Mouse (Mus musculus): Measurements from ENCODE around the gene Lgals3bp.

Gene Lgals3bp

GRCm38 (mm10) chr11:118420261-118420660, 18.4 kb upstream of the Lgals3bp start:
- DNase-seq, result no peak

DNA sequence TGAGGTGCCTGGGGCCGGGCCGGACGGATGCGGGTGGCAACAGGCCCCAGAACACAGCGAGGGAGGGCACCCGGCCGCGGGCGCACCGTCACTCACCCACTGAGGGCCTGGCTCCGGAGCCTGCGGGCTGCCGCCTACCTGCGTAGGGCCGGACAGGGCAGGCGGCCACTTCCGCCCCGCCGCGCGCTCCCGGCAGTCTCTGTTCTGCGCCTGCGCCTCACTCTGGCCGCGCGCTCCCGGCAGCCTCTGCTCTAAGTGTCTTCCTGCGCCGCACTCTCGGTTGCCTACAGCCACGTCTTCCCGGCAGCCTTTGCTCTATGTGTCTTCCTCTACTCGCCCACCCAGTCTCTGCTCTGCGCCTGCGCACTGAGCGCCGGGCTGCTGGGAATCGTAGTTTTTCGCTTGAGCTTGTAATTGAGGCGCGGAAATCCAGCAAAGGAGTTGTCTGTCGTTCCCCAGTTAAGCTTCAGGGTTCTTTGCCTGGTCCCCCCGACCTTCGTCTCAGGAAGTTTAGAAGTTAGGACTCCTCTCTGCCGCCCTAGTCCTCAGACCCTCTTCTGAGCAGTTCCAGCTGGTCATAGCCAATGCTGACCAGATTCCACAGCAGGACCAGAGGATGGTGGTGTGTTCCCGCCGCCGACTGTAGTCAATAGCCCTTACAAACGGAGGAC, 17.1 kb upstream of the Lgals3bp start, which contains the start of gene Cant1:
Gene Cant1, minus strand, starts transcription at position 253 of the 671 bp plus-strand sequence.
- DNase-seq, result peak; percentile 98

DNA sequence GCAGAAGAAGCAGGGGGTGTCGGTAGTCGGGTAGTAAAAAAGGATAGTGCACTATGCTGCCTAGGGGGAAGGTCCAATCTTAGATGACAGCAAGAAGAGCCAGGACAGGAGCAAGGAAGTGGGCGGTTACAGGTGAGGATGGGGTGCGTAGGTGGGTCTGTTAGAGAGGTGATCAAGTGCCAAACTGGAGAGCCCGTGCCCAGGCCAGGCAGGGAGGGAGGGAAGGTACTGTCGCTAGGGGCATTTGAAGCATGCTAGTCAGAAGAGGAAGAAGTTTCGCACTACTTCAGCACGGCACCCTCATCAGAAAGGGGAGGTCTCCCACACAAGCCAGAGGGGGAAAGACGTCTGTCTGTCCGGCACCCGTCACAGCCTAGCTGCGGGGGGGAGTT, 16.5 kb upstream of the Lgals3bp start:
- DNase-seq, result no peak

DNA sequence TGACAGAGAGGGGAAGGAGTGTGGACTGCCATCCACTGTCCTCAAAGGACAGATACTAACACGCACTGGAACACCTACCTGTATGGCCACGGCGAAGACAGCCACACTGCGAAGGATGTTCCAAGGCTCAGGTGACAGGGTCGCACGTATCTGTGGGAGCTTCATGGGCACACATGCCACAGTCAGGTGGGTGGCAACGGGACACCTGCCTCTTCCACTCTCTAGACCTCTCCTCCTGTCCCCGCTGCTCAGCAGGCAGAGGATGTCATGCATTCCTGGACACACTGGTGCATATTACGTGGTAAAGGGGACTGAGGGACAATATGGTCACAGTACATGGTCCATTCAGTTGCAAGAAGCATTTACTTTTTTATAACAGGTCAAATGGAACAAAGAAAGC, 15.6 kb upstream of the Lgals3bp start:
- no peak for DNase-seq

GRCm38 (mm10) chr11:118416046-118416445, 14.2 kb upstream of the Lgals3bp start:
- DNase-seq, result no peak

DNA sequence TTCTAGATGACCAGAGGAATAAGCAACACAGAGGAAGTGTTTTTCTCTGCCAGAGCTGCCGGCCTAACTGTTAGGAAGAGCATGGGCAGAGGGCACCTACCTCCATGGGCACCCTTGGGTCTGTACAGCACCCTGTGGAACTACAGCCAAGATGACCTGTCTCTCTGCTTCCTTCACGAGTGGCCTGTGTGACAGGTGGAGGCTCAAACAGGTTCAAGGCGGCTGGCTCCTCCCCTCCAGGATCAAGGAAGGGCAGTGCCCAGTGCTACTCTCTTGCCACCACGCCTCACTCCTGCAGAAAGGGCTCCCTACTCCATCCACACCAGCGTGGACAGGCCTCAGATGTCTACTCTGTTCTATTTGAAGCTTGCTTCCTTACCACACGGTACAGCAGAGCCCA, 13.7 kb upstream of the Lgals3bp start:
- DNase-seq, result no peak

- DNase-seq, result no peak
Measured at GRCm38 (mm10) chr11:118414270-118414669, 12.4 kb upstream of the Lgals3bp start.

- DNase-seq, result no peak
Measured at GRCm38 (mm10) chr11:118413055-118413454, 11.2 kb upstream of the Lgals3bp start.

GRCm38 (mm10) chr11:118412601-118413000, 10.7 kb upstream of the Lgals3bp start:
- no peak for DNase-seq

DNA sequence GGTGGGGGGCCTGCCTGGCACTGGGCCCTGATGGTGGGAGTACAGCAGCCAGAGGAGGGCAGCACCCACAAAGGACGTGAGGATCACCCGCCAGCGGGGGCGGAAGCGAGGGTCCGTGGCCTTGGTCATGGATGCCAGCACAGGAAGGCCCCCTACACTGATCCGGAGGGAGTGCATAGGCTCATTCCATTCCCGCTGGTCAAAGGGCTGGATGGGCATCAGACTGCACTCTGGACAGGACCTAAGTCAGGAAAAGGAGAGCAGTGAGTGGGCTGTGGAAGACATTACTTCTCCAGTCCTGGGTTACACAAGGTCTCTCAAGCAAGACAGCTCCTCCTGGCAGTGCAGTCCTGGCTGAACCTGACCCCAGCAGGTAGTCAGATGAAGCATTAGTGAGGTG, 9.4 kb upstream of the Lgals3bp start:
- peak; percentile 68 for DNase-seq

GRCm38 (mm10) chr11:118410479-118410878, 8.6 kb upstream of the Lgals3bp start:
- no peak for DNase-seq

DNA sequence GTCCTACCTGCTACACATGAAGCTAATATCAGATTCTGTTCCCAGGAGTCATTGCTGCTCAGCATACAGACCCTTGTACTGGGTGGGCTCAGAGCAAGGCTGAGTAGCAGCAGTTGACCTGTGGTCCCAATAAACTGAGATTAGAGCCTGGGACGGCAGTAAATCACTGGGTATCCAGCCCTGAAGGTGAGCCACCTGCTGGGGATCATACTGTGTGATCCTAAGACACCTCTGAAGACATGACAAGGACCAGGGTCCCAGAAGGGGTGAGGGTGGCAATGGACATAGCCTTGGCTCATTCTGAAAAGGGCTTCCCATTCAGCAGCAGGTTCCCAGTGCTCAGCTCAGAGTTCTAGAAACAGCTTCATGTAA, 8.2 kb upstream of the Lgals3bp start:
- no peak for DNase-seq

- DNase-seq, result no peak
Measured at GRCm38 (mm10) chr11:118409106-118410072, 7.5 kb upstream of the Lgals3bp start.

DNA sequence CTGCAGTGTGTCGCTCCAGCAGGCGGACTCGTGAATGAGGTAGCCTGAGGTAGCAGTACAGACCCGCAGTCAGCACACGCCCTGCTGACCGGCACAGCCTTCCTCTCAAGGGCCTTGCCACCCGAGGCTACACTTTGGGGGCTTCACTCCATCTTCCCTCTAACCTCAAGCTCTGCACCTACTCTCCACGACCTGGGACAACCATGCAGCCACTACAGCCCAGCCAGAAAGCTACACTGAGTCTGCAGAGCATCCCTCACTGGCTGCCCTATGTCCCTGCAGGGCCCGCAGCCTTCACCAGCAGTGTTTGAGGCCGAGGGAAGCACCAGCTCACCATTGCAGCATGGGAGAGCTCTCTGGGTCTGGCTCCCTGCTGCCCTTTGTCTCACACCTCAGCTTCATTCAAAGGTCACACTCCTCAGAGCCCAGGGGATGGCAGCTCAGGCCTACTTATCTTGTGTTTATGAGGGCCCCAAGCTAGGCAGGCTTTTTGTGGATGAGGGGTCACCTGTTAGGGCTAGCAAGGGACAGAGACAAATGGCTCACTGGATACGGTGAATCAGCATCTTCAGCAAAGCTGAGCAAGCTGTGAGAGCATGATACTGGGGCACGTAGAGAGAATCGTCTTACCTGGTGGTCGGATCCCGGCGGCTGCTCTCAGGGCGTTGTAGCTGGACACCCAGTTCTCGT, 6.3 kb upstream of the Lgals3bp start:
- DNase-seq, result no peak

DNA sequence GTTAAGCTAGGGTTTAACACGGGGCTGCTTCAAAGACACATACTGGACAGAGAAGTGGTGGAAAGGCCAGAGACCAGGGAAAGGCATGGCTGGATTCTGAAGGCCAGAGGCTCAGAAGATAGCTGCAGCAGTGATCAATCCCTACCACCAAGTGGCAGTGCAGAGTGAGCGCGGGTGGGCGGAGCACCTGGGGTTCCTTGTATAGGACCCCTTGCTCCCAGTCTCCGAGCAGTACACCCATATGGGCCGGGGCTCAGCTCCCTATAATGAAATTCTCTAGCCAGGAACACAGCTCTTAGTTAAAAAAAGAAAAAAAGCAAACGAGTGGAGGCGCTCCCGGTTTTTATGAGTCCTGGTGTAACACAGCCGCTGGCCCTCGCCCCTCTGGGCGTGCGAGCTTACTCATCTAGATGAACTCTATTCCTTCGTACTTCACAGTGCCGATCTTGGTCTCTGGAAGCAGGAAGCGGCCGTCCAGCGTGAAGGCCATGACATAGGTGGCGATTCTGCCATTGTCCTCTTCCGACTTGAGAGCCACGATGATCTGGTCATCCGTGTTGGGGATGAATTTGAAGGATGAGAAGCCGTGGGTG, 5.5 kb upstream of the Lgals3bp start:
- peak; percentile 72 for DNase-seq

DNA sequence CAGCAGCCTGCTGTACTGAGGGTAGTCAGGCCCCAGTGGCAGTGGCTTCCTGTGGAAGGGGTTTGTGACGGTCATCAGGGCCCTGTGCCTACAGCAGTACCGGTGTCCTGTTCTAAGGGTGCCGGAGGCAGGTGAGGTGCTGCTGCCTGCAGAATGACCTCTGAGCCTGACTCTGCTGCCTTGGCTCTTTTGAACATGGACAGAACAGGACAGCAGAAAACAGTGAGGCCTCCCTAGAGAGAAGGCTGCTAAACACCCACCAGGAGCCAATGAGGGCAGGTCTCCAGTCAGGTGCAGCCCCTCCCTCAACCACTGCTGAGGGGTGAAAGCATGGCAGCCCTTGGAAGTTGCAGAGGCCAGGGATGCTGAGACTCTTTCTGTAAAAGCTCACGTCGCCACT, 4.6 kb upstream of the Lgals3bp start:
- DNase-seq, result peak; percentile 11

DNA sequence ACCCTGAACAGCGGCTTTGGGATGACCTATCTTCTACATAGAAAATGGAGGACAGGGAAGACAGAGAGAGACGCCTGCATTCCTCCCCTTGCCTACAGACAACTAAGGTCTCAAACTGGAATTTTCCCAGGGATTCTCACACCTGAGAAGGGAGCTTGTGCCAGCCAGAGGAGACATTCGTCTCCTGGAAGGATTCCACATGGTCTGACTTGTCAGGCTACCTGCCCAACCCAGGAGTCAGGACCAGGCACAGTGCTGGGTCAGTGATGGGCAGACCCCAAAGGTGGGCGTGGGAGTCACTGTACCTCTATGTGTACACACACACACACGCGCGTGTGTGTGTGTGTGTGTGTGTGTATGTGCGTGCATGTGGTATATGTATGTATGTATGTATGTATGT, 3.4 kb upstream of the Lgals3bp start:
- DNase-seq, result peak; percentile 7

DNA sequence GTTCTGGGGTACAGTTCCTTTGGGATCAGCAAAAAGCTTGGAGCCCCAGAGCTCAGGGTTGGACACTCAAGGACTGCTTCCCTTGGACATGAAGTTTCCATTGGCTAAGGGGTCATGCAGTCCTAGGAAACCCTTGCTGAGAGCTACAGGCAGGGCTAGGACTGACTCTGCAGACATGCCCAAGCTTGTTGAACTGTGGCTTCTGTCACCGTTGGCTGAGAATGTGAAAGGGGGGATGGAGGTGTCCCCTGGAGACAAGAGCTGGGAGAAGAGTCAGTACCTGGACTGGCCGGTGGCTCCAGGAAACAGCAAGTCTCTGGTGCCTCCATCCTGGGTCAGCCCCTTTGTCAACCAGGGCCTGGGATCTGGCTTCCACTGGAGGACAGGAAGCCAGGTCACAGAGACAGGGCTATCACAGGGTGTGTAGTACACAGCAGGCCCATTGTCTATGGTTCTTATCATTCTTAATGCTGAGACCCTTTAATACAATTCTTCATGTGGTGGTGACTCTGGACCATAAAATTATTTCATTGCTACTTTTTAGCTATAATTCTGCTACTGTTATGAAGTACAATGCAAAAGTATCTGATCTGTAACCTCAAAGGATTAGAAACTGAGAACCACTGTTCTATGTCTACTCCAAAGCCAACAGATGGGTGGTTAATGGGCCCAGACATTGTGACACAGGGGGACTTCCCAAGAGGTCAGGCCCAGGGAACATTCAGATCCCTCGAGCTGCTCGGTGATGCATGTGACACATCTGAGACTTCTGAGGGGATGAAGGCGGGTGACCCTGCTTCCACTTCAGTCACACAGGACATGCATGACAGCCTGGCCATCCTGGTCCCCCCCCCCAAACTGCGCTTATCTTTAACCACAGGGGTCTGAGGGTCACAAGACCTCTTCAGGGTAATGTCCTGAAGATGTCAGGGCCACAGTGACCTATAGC, 2.3 kb upstream of the Lgals3bp start:
- DNase-seq, result peak; percentile 13

DNA sequence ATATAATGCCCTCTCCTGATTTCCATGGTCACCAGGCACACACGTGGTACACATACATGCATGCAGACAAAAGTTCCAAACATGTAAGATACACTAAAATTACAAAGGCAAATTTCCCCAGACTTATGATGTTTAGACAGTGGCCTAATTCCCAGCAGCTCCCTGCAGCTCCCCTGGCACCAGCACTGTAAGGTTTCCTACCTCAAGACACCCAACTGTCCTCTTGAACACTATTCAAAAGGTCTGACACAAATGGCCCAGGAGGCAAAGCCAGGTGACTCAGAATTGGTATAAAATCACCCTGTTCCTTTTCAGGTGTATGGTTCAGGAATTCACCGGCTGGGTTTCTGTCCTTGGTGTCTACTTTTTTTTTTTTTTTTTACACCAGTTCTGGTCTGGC, 1.3 kb upstream of the Lgals3bp start:
- DNase-seq, result peak; percentile 3

DNA sequence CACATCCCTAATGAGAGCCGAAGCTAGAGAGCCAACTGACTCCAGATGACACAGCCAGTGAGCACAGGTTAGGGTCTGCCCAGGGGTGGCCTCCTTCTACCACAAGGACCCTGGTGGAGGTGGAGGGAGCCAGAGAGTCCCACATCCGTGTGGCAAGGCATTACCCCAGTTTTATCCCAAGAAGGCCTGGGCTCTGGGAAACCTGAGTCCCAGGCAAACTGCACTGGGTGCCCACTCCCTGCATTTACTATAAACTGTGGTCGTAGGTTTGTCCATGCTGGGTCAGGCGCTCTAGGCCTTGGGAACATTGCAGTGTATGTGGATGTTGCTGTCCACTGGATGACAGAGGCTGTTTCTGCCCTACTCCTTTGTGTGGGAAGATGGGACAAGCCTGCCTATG, 697 bp downstream of the Lgals3bp start:
- peak; percentile 20 for DNase-seq

GRCm38 (mm10) chr11:118400566-118400936, 1.3 kb downstream of the Lgals3bp start:
- peak; percentile 72 for DNase-seq

All from kidney, postnatal 10 days (tissue).